Comparison of ENCODE assay signal across 10 mouse cellular contexts in the genomic region with DNA sequence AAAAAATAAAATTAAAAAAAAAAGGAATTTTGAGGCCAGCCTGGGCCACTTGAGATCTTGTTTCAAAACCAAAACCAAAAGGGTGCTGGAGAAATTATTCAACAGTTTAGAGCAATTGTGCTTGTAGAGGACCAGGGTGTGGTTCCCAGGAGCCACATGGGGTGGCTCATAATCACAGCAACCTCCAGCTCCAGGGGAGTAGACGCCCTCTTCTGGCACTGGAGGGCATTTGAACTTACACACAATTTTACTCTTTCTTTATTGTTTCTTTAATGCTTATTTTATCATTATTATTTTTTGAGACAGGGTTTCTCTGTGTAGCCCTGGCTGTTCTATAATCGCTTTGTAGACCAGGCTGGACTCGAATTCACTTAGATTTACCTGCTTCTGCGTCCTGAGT. TPM values are rescaled to one million over a fixed set of nuclear protein-coding genes. Genes with fewer than 3 reads are reported as not detected.
DNase-seq lines count a peak whose midpoint lies in the region; ATAC-seq and TF ChIP-seq lines count a peak whose summit lies in the region.
"Had no signal": no experiment of that assay in that cellular context is flagged by ENCODE, and none has a peak within 500 bp of the region (broad histone marks: within the 10 kb centered on the region; RNA-seq: fewer than 3 reads in every experiment).

No protein-coding gene starts in this region.

- peaks cover 3% of the 10 kb centered on the region; the same call in 1 of the 2 replicates for H3K36me3 ChIP-seq in erythroblast, embryonic 14.5 days (ENCODE audit: control insufficient read depth)
- H3K36me3 ChIP-seq in liver, adult 2 months (ENCODE audit: control insufficient read depth, insufficient read depth, low read length) = no peaks in the 10 kb centered on the region
- H3K36me3 ChIP-seq in myocyte (ENCODE audit: control insufficient read depth, insufficient read depth) = no peaks in the 10 kb centered on the region

- H3K4me3 ChIP-seq in erythroblast, embryonic 14.5 days (replicated peaks) = peak overlapping the region; percentile 78
- no peak overlapping the region for H3K4me3 ChIP-seq in liver, adult 2 months (ENCODE audit: insufficient read depth, low read depth, low read length)
- peak overlapping the region; percentile 86 for H3K4me3 ChIP-seq in myocyte

- no peak for TF ChIP-seq POLR2A in liver, adult 2 months (IDR thresholded peaks at IDR 0.05; ENCODE audit: extremely low read depth, insufficient read depth, low read length)
- TF ChIP-seq POLR2A in myocyte (IDR thresholded peaks at IDR 0.05; ENCODE audit: insufficient read length, low read depth) = no peak

- WGBS in liver, adult 2 months = 62% methylated on average over 4 of the region's 4 CpGs

- H3K9me3 ChIP-seq in erythroblast, embryonic 14.5 days (ENCODE audit: control insufficient read depth, low read length) = peaks cover 4% of the 10 kb centered on the region; the same call in 1 of the 2 replicates
- H3K9me3 ChIP-seq: heart, embryonic 10.5 days had no signal

- DNase-seq in liver, adult 2 months (ENCODE audit: extremely low read depth, low read depth, low spot score) = no peak
- DNase-seq in liver = no peak
- peak; percentile 34 for DNase-seq in c-Kit-positive CD71-positive TER-119-positive erythroid progenitor cells, embryonic 14.5 days (ENCODE audit: low spot score)
- no peak for DNase-seq in spleen, adult 12 weeks (ENCODE audit: low spot score)
- DNase-seq: lung, adult 2 months had no signal

- no peak for ATAC-seq in erythroblast, adult 5-6 weeks (replicated peaks; ENCODE audit: low FRiP score, poor library complexity, severe bottlenecking)
- no peak for ATAC-seq in inflammation-experienced regulatory T-cells, adult 6 months

- no peak overlapping the region for H3K27ac ChIP-seq in liver, adult 2 months (replicated peaks; ENCODE audit: insufficient read depth, low read depth, low read length)

- H3K9ac ChIP-seq in liver, adult 2 months (ENCODE audit: low read depth, low read length) = no peak overlapping the region

- H3K79me2 ChIP-seq in liver, adult 2 months (ENCODE audit: control insufficient read depth, insufficient read depth, low read length) = peaks cover 22% of the 10 kb centered on the region
- H3K79me2 ChIP-seq in myocyte (ENCODE audit: control insufficient read depth, insufficient read depth) = peaks cover 39% of the 10 kb centered on the region

- peak overlapping the region; percentile 84 for H3K4me2 ChIP-seq in myocyte (ENCODE audit: low read depth)

- peak; percentile 22 for TF ChIP-seq CTCF in liver, adult 2 months (IDR thresholded peaks at IDR 0.05; ENCODE audit: low read depth, low read length)

- no peak overlapping the region for H3ac ChIP-seq in myocyte (ENCODE audit: control insufficient read depth, insufficient read length)

- no peaks in the 10 kb centered on the region for H3K27me3 ChIP-seq in erythroblast, embryonic 14.5 days (ENCODE audit: control insufficient read depth)
- H3K27me3 ChIP-seq in liver, adult 2 months (ENCODE audit: control insufficient read depth, insufficient read depth, low read length) = no peaks in the 10 kb centered on the region
- no peaks in the 10 kb centered on the region for H3K27me3 ChIP-seq in myocyte (ENCODE audit: control insufficient read depth, insufficient read depth, insufficient read length)

- H3K4me1 ChIP-seq in erythroblast, embryonic 14.5 days (ENCODE audit: control insufficient read depth) = peaks cover 31% of the 10 kb centered on the region
- peaks cover 8% of the 10 kb centered on the region; the same call in 1 of the 2 replicates for H3K4me1 ChIP-seq in liver, adult 2 months (ENCODE audit: control insufficient read depth, insufficient read depth, low read length)

TF ChIP-seq in myocyte, 11 proteins besides CTCF, POLR2A, EP300 and RAD21:
- no peak for TF ChIP-seq MAX (IDR thresholded peaks at IDR 0.05; ENCODE audit: low read depth)
- TF ChIP-seq TCF3 (IDR thresholded peaks at IDR 0.05; ENCODE audit: insufficient read length, low read depth) = no peak
- no peak for TF ChIP-seq POLR2AphosphoS2 (IDR thresholded peaks at IDR 0.05; ENCODE audit: insufficient read length, low read depth)
- no peak for TF ChIP-seq MYOG (IDR thresholded peaks at IDR 0.05; ENCODE audit: control insufficient read depth in 1 of 3, insufficient read depth in 1 of 3, insufficient read length in 2 of 3, low read depth in 2 of 3)
- TF ChIP-seq USF1 (IDR thresholded peaks at IDR 0.05; ENCODE audit: low read depth) = no peak
- no peak for TF ChIP-seq REST (IDR thresholded peaks at IDR 0.05; ENCODE audit: insufficient read depth, insufficient read length)
- no peak for TF ChIP-seq E2F4 (IDR thresholded peaks at IDR 0.05; ENCODE audit: insufficient read depth)
- TF ChIP-seq MYOD1 (IDR thresholded peaks at IDR 0.05; ENCODE audit: control insufficient read depth in 1 of 3, insufficient read length in 2 of 3, low read depth in 2 of 3) = no peak
- no peak for TF ChIP-seq CEBPB (IDR thresholded peaks at IDR 0.05; ENCODE audit: insufficient read depth, poor library complexity, severe bottlenecking)
- no peak for TF ChIP-seq SRF (IDR thresholded peaks at IDR 0.05; ENCODE audit: control insufficient read depth, insufficient read length, low read depth)
- no peak for TF ChIP-seq TCF12 (IDR thresholded peaks at IDR 0.05; ENCODE audit: insufficient read depth, poor library complexity, severe bottlenecking)

RNA-seq across cellular contexts. Expression of a gene that starts 0.9 kb away (rescaled TPM):
- 6.5 and 8.4 TPM in 2 replicates for polyA plus RNA-seq in erythroblast, embryonic 14.5 days (2012)
- 30.6 and 35.1 TPM in 2 replicates for total RNA-seq in erythroblast, adult 5-6 weeks (2015; ENCODE audit: low replicate concordance)
- 22.2 and 24.3 TPM in 2 replicates for total RNA-seq in erythroblast, adult 5-6 weeks (2017; ENCODE audit: low replicate concordance)
- 110 and 121 TPM in 2 replicates for total RNA-seq in liver, adult 2 months (2014; rRNA removed)
- polyA plus RNA-seq in liver, adult 2 months (2012; rRNA removed) = 111 and 123 TPM in 2 replicates
- polyA plus RNA-seq in myocyte (2012; fragmentation: generic; extraction: Trizol) = 151 TPM
- polyA plus RNA-seq in inflammation-experienced regulatory T-cells, adult 6 months (2017; shearing (Covaris generic)) = 10 to 100 TPM; 36.1 to 45.4 (median 44.5) TPM

RNA-seq across cellular contexts. Expression of a gene that starts 34.7 kb away (rescaled TPM):
- polyA plus RNA-seq in erythroblast, embryonic 14.5 days (2012) = 1.0 and 1.3 TPM in 2 replicates
- 32.9 and 36.4 TPM in 2 replicates for total RNA-seq in erythroblast, adult 5-6 weeks (2015; ENCODE audit: low replicate concordance)
- total RNA-seq in erythroblast, adult 5-6 weeks (2017; ENCODE audit: low replicate concordance) = 34.0 and 51.9 TPM in 2 replicates
- total RNA-seq in liver, adult 2 months (2014; rRNA removed) = 213 and 220 TPM in 2 replicates
- 71.7 and 75.9 TPM in 2 replicates for polyA plus RNA-seq in liver, adult 2 months (2012; rRNA removed)
- polyA plus RNA-seq in myocyte (2012; fragmentation: generic; extraction: Trizol) = 342 TPM
- 100 to 1,000 TPM in 1 of 3 experiments, 10 to 100 TPM in 2; 67.6 to 143 (median 84.9) TPM for polyA plus RNA-seq in inflammation-experienced regulatory T-cells, adult 6 months (2017; shearing (Covaris generic))

Comparison
In these comparisons a context has a peak if more than half of its experiments do, and no peak if none do; other contexts are left out.
1. RNA of a gene that starts 34.7 kb away (polyA plus RNA-seq): 342 TPM in myocyte (single experiment), 67.6 to 143 TPM in inflammation-experienced regulatory T-cells, adult 6 months and 71.7 to 75.9 TPM in liver, adult 2 months; 1.0 to 1.3 TPM in erythroblast, embryonic 14.5 days; every median in the first group is over 10 times any median in the second.